Mouse (Mus musculus): ENCODE results near the gene Klk1. TPM values are rescaled to one million over a fixed set of nuclear protein-coding genes. Genes with fewer than 3 reads are reported as not detected.

The Klk1 gene
- polyA plus RNA-seq, 1 experiment from 2014 or later: 0.25 TPM

DNA sequence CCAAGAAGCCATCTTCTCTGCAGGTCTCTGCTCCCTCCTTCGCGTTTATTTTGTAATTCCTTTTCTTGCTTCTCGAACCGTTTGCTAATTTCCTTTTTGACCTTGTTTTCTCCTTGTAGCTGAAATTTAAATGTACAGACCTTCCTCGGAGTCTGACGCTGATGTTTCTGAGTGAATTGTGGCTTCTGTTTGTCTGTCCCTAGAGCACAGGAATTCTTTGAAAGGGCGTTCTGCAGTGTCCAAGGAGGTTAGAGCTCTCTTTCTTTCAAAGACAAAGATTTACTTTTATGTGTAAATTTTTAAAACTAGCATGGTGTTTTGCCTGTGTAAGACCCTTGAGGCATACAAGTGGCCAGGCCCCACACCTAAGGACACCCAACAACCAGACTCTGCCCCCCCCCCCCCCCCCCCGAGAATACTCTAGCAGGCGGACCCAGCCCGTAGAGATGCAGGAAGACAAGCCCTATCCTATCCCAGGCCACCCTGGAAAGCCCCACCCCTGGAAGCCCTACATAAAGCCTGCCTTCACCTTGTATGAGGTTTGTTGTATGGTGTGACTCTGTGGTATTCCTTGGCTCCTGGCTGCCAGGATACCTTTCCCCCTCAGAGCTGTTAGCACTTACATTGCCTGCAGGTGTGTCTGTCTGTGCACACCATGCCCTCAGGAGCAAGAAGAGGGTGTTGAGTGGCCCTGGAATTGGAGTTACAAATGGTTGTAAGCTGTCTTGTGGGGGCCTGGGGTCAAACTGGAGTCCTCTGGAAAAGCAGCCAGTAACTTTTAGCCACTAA, 51.5 kb downstream of the Klk1 start:
- peaks cover 19% of the 10 kb centered on the region for H3K27me3 ChIP-seq (ENCODE audit: control insufficient read depth, insufficient read depth, low read length)
- H3K36me3 ChIP-seq (ENCODE audit: control insufficient read depth, insufficient read depth): no peaks in the 10 kb centered on the region
- no peaks in the 10 kb centered on the region; the same call in 1 of the 2 replicates for H3K9me3 ChIP-seq (replicated peaks; ENCODE audit: control insufficient read depth, low read length)
- no peak overlapping the region for H3K27ac ChIP-seq (ENCODE audit: low read length)
- no peak overlapping the region for H3K9ac ChIP-seq (ENCODE audit: low read length)
- no peak for ATAC-seq (replicated peaks; ENCODE audit: extremely low read depth, insufficient read depth, low FRiP score)
- WGBS: 62% methylated on average over 10 of the region's 10 CpGs
- H3K4me3 ChIP-seq (ENCODE audit: low read length): no peak overlapping the region
- H3K4me1 ChIP-seq (ENCODE audit: control insufficient read depth, insufficient read depth, low read length): no peaks in the 10 kb centered on the region
- no peak overlapping the region for H3K4me2 ChIP-seq (ENCODE audit: low read depth, low read length)

DNA sequence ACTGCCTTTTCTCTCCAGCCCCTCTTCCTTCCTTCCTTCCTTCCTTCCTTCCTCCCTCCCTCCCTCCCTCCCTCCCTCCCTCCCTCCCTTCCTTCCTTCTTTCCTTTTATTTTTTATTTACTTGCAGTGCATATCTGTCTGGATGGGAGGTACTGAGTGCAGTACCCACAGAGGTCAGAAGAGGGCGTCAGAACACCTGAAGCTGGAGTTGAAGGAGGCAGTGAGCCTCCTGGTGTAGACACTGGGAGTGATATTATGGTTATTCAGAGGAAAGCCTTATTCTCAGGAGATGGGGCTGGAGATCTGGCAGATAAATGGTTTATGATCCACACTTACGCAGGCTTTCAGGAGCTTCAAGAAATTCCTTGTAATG, 52.1 kb downstream of the Klk1 start:
- H3K4me1 ChIP-seq (ENCODE audit: control insufficient read depth, insufficient read depth, low read length): no peaks in the 10 kb centered on the region
- no peak overlapping the region for H3K27ac ChIP-seq (ENCODE audit: low read length)
- no peak overlapping the region for H3K4me3 ChIP-seq (ENCODE audit: low read length)
- H3K27me3 ChIP-seq (ENCODE audit: control insufficient read depth, insufficient read depth, low read length): peaks cover 19% of the 10 kb centered on the region
- no peak overlapping the region for H3K9ac ChIP-seq (ENCODE audit: low read length)
- ATAC-seq (replicated peaks; ENCODE audit: extremely low read depth, insufficient read depth, low FRiP score): no peak
- 44% methylated on average over 2 of the region's 2 CpGs for WGBS
- H3K9me3 ChIP-seq (replicated peaks; ENCODE audit: control insufficient read depth, low read length): no peaks in the 10 kb centered on the region; the same call in 1 of the 2 replicates
- no peak overlapping the region for H3K4me2 ChIP-seq (ENCODE audit: low read depth, low read length)
- no peaks in the 10 kb centered on the region for H3K36me3 ChIP-seq (ENCODE audit: control insufficient read depth, insufficient read depth)

Other genes starting within 250 kb of the Klk1 start
- not detected in 2 replicates for gene Klk1b9, start 249.3 kb upstream of the Klk1 start, polyA plus RNA-seq (2015; fragmentation: Nextera tagmentation; extraction: Ambion mirVana)
- gene Klk1b11, start 229.5 kb upstream of the Klk1 start, polyA plus RNA-seq (2015; fragmentation: Nextera tagmentation; extraction: Ambion mirVana): 0.17 TPM in 1 of 2 replicates, not detected in the other
- 0.13 TPM in 1 of 2 replicates, not detected in the other for gene Klk1b26, start 213.2 kb upstream of the Klk1 start, polyA plus RNA-seq (2015; fragmentation: Nextera tagmentation; extraction: Ambion mirVana)
- gene Klk1b27, start 173.1 kb upstream of the Klk1 start, polyA plus RNA-seq (2015; fragmentation: Nextera tagmentation; extraction: Ambion mirVana): not detected in 2 replicates
- gene Klk1b21, start 123.0 kb upstream of the Klk1 start, polyA plus RNA-seq (2015; fragmentation: Nextera tagmentation; extraction: Ambion mirVana): not detected in 2 replicates
- not detected in 2 replicates for gene Klk1b22, start 112.7 kb upstream of the Klk1 start, polyA plus RNA-seq (2015; fragmentation: Nextera tagmentation; extraction: Ambion mirVana)
- gene Klk1b16, start 88.6 kb upstream of the Klk1 start, polyA plus RNA-seq (2015; fragmentation: Nextera tagmentation; extraction: Ambion mirVana): not detected in 2 replicates
- gene Klk1b24, start 37.1 kb upstream of the Klk1 start, polyA plus RNA-seq (2015; fragmentation: Nextera tagmentation; extraction: Ambion mirVana): not detected in 2 replicates
- not detected in 2 replicates for gene Klk1b3, start 27.2 kb upstream of the Klk1 start, polyA plus RNA-seq (2015; fragmentation: Nextera tagmentation; extraction: Ambion mirVana)
- gene Klk1b4, start 17.9 kb upstream of the Klk1 start, polyA plus RNA-seq (2015; fragmentation: Nextera tagmentation; extraction: Ambion mirVana): not detected in 2 replicates
- gene Klk1b5, start 9.4 kb upstream of the Klk1 start, polyA plus RNA-seq (2015; fragmentation: Nextera tagmentation; extraction: Ambion mirVana): not detected in 2 replicates
- not detected in 2 replicates for gene Gm36864, start 10.8 kb downstream of the Klk1 start, polyA plus RNA-seq (2015; fragmentation: Nextera tagmentation; extraction: Ambion mirVana)
- 0.95 and 1.2 TPM in 2 replicates for gene 1700028J19Rik, start 21.3 kb downstream of the Klk1 start, polyA plus RNA-seq (2015; fragmentation: Nextera tagmentation; extraction: Ambion mirVana)
- gene 2410002F23Rik, start 21.4 kb downstream of the Klk1 start, polyA plus RNA-seq (2015; fragmentation: Nextera tagmentation; extraction: Ambion mirVana): 73.1 and 78.4 TPM in 2 replicates
- not detected in 2 replicates for gene Acp4, start 32.0 kb downstream of the Klk1 start, polyA plus RNA-seq (2015; fragmentation: Nextera tagmentation; extraction: Ambion mirVana)
- not detected in 2 replicates for gene Gm15517, start 36.1 kb downstream of the Klk1 start, polyA plus RNA-seq (2015; fragmentation: Nextera tagmentation; extraction: Ambion mirVana)
- 1.4 and 1.8 TPM in 2 replicates for gene Clec11a, start 81.5 kb downstream of the Klk1 start, polyA plus RNA-seq (2015; fragmentation: Nextera tagmentation; extraction: Ambion mirVana)
- gene Shank1, start 84.9 kb downstream of the Klk1 start, polyA plus RNA-seq (2015; fragmentation: Nextera tagmentation; extraction: Ambion mirVana): 0.55 and 0.66 TPM in 2 replicates
- 0.62 and 0.70 TPM in 2 replicates for gene Syt3, start 158.7 kb downstream of the Klk1 start, polyA plus RNA-seq (2015; fragmentation: Nextera tagmentation; extraction: Ambion mirVana)
- 0.32 and 0.41 TPM in 2 replicates for gene 1700008O03Rik, start 160.5 kb downstream of the Klk1 start, polyA plus RNA-seq (2015; fragmentation: Nextera tagmentation; extraction: Ambion mirVana)
- 1.2 and 1.3 TPM in 2 replicates for gene Lrrc4b, start 203.7 kb downstream of the Klk1 start, polyA plus RNA-seq (2015; fragmentation: Nextera tagmentation; extraction: Ambion mirVana)
- 0.62 and 1.2 TPM in 2 replicates for gene Aspdh, start 240.0 kb downstream of the Klk1 start, polyA plus RNA-seq (2015; fragmentation: Nextera tagmentation; extraction: Ambion mirVana)
- 157 and 169 TPM in 2 replicates for gene Josd2, start 242.6 kb downstream of the Klk1 start, polyA plus RNA-seq (2015; fragmentation: Nextera tagmentation; extraction: Ambion mirVana)